Mouse (Mus musculus) embryo, embryonic 11.5 days (tissue): ENCODE results near the gene Toe1.

ENCODE experiments used
- DNase-seq: peaks from one replicate; pipeline ENCODE4 v3.0.0-alpha.2; 2012; ENCODE audit warnings: low read depth, low spot score

Gene Toe1

DNA sequence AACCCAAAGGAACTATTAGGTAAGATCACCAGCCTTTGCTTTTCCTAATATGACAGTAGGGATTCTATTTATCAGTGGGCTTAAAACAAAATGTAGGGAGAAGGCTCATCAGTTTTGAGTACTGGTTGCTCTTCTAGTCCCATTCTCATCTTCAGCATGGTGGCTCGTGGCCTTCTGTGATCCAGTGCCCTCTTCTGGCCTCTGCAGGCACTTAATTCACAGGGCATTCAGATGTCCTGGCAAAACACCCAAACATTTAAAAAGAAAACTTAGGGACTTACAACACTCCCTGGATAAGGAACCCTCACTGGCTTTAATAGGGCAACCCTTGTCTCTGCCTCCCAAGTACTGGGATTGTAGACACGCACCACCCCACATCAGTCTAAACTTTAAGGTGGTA lies 13.2 kb downstream of the Toe1 start:
- no peak for DNase-seq

GRCm38 (mm10) chr4:116792453-116792852 lies 15.0 kb downstream of the Toe1 start:
- no peak for DNase-seq

DNA sequence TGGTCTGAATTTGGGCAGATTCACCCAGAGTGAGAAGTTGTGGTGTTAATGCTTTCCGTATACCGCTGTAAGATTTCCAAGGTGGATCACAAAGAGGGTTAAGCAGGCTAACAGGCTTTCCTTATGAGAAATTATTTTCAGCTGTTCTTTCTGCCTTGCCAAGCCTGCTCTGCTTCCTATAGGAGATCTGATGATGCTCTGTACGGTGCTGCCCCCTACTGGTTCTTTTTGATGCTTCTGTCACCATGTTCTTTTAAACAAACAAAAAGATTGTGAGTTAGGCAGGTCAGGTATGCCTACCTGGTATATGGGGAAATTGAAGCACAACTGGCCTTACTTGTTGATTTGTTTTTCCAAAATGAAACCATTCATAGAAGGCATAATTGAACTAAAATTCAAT lies 18.5 kb downstream of the Toe1 start:
- DNase-seq, result peak; percentile 81

GRCm38 (mm10) chr4:116787985-116788760 lies 19.3 kb downstream of the Toe1 start:
- DNase-seq, result no peak

- DNase-seq, result no peak
Measured at GRCm38 (mm10) chr4:116786587-116786986, 20.9 kb downstream of the Toe1 start.

GRCm38 (mm10) chr4:116782171-116782570 lies 25.3 kb downstream of the Toe1 start:
- no peak for DNase-seq

DNA sequence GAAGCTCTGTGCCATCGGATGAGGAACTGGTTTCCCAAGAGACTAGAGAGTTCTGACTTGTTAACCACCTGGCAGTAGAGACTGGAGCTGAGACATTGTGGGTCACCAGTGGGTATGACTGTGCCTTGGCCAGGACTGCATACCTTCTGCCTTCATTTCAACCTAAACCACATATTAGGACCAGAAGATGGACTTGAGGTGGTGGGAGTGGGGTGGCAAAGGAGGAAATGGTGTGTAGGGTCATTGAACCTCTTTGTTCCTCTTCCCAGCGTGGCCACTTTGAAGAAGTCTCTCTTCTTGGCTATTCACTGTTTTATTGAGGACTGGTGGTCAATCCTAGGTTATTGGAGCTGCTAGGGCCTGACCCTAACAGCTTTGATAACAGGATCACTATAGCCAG lies 26.1 kb downstream of the Toe1 start:
- DNase-seq, result no peak

GRCm38 (mm10) chr4:116780541-116780940 lies 26.9 kb downstream of the Toe1 start:
- no peak for DNase-seq

DNA sequence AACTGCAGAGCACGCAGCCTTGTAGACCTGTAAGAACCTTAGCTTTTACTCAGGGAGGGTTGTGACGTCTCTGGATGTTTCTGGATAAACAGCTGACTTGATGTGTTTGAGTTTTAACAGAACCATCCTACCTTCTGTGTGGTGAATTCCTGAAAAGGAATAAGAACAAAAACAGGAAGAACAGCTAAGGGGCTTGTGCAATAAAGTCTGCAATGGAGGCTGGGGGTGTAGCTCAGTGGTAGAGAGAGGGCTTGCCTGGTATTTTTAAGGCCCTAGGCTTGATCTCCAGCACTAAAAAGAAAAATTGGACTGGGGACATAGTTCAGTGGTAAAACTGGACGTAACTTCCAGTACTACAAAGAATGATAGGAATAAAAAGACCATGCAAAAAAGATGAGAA lies 30.4 kb downstream of the Toe1 start:
- no peak for DNase-seq

DNA sequence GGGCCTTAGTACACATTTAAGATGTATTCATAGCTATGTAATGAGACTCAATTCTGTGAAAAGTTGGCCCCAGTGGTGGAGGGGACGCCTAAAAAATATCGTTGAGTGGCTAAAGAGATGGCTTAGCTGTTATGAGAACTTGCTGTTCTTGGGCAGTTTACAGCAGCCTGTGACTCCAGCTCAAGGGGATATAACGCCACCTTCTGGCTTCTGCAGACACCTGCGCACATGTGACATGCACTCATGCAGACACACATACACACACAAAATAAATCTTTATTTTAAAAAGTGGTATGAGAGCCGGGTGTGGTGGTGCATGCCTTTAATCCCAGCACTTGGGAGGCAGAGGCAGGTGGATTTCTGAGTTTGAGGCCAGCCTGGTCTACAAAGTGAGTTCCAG lies 31.0 kb downstream of the Toe1 start:
- DNase-seq, result no peak

DNA sequence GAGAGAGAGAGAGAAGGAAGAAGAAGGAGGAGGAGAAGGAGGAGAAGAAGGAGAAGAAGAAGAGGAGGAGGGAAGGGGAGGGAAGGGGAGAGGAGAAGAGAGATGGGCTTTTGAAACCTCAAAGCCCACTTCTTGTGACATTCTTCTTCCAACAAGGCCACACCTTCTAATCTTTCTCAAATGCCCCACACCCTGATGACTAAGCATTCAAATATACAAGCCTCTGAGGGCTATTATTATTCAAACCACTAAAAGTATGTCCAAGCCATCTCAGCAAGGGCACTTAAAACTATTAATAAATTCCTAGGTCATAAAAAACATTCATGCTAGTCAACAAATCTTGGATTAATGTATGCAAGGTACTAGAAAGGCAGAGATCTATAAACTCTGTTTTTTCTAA lies 38.4 kb downstream of the Toe1 start:
- DNase-seq, result no peak

DNA sequence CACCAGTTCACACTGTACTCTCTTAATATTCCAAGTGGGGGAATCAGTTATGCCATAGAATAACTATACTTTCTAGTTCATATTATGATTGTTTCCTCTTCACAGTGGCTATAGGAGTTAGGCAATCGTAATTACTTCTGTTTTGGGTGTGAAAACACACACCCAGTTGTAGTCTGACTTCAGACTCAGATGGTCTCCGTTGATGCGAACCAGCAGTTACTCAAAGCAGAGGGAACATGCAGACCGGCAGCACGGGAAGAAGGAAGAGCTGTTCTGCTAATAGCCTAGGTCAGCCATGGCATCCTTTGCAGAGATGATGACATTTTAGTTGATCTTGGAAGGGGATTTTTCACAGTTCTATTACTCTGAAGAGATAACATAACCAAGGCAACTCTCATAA lies 38.9 kb downstream of the Toe1 start:
- no peak for DNase-seq

DNA sequence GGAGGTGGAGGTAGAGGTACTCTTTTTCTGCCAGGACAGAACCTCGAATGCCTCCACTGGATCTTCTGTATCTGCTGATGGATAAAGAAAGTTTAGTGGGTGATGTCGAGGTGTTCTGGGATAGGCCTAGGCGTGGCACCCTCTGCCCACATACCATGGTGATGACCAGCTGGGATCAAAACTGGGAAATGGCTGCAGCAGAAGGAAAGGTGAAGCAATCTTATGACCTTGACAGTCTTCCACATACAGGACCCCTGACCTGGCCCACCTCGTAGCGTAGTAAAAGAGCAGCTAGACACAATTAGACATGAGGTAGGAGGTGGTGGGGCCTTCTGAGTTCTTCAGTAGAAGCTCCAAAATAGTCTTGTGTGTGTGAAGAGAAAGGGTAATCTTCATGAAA lies 43.4 kb downstream of the Toe1 start:
- no peak for DNase-seq

DNA sequence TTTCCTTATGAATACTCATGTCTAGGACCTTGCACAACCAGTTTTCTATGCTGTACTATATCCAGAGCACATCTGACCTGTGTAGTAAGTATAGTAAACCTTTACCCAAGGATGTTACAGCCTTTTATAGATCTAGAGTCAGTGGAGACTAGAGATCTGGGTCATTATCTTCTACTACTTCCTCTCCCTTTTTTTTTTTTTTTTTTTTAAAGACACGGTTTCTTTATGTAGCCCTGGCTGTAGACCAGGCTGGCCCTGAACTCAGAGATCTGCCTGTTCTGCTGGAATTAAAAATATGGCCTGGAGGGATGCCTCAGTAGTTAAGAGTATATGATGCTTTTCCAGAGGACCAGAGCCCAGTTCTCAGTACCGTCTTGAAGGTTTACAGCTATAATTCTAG lies 45.5 kb downstream of the Toe1 start:
- DNase-seq, result no peak

GRCm38 (mm10) chr4:116749750-116750149 lies 57.7 kb downstream of the Toe1 start:
- DNase-seq, result no peak
